Mouse (Mus musculus) G1E (cell line): ENCODE data around the gene Pnpla3. TPM values are rescaled to one million over a fixed set of nuclear protein-coding genes. Genes with fewer than 3 reads are reported as not detected.

Source experiments
- ATAC-seq: 2 replicates; pipeline ENCODE4 v1.8.0; 2016; ENCODE audit warnings: mild to moderate bottlenecking; ENCODE audit not compliant: insufficient number of reproducible peaks, poor library complexity, low FRiP score, severe bottlenecking; ENCODE audit errors: extremely low read depth
- DNase-seq: peaks from one replicate; pipeline ENCODE4 v3.0.0; 2012; ENCODE audit warnings: low spot score
- H3K27me3 ChIP-seq: 2 replicates; pipeline ENCODE4 v1.6.1; 2012; ENCODE audit warnings: mild to moderate bottlenecking, low read length, inconsistent platforms; ENCODE audit not compliant: insufficient read depth
- H3K36me3 ChIP-seq: replicated peaks from 2 replicates; pipeline ENCODE3; 2012; ENCODE audit warnings: mild to moderate bottlenecking, inconsistent platforms
- H3K4me1 ChIP-seq: 2 replicates; pipeline ENCODE4 v1.6.1; 2012; ENCODE audit warnings: low read depth, low read length, inconsistent platforms, mixed read lengths; ENCODE audit not compliant: insufficient read depth
- H3K4me3 ChIP-seq: 2 replicates; pipeline ENCODE4 v1.5.1; 2012; ENCODE audit warnings: low read depth, mild to moderate bottlenecking, inconsistent platforms, low read length, moderate library complexity, mixed read lengths
- H3K9me3 ChIP-seq: replicated peaks from 2 replicates; pipeline ENCODE4 v1.6.1; 2012; ENCODE audit warnings: inconsistent platforms
- CTCF ChIP-seq: IDR thresholded peaks from 2 replicates; pipeline ENCODE4 v1.5.1; 2012; ENCODE audit warnings: low read depth, low read length, inconsistent platforms, mixed read lengths
- GATA1 ChIP-seq: IDR thresholded peaks from 2 replicates; pipeline ENCODE4 v1.6.1; 2012; ENCODE audit warnings: borderline replicate concordance, low read length, inconsistent platforms, mixed read lengths
- GATA2 ChIP-seq: IDR thresholded peaks from 2 replicates; pipeline ENCODE4 v1.6.1; 2012; ENCODE audit warnings: low read depth, low read length, inconsistent platforms, borderline replicate concordance
- POLR2AphosphoS5 ChIP-seq: IDR thresholded peaks from 2 replicates; pipeline ENCODE4 v1.6.1; 2012; ENCODE audit warnings: low read depth, low read length, inconsistent platforms; ENCODE audit not compliant: insufficient replicate concordance
- TAL1 ChIP-seq: conservative IDR thresholded peaks from 2 replicates; pipeline ENCODE4 v1.6.1; 2012; ENCODE audit warnings: low read depth, low read length, inconsistent platforms, mixed read lengths
- polyA plus RNA-seq: library from polyadenylated mRNA; stranded (reverse); fragments of >175 nt; gene quantifications from 2 replicates; pipeline ENCODE4 v1.2.3, GENCODE M21; 2012
- total RNA-seq, 2 experiments: library from RNA; stranded (forward) in 1 of 2; stranded (reverse) in 1 of 2; fragments of 200-1000 nt in 1 of 2; fragments of >200 nt in 1 of 2; fragmentation: Nextera tagmentation in 1 of 2; gene quantifications; 2 replicates each; pipeline ENCODE4 v1.2.3; 2014 to 2017

Pnpla3 gene
- total and polyA plus RNA-seq, 3 experiments = not detected

DNA sequence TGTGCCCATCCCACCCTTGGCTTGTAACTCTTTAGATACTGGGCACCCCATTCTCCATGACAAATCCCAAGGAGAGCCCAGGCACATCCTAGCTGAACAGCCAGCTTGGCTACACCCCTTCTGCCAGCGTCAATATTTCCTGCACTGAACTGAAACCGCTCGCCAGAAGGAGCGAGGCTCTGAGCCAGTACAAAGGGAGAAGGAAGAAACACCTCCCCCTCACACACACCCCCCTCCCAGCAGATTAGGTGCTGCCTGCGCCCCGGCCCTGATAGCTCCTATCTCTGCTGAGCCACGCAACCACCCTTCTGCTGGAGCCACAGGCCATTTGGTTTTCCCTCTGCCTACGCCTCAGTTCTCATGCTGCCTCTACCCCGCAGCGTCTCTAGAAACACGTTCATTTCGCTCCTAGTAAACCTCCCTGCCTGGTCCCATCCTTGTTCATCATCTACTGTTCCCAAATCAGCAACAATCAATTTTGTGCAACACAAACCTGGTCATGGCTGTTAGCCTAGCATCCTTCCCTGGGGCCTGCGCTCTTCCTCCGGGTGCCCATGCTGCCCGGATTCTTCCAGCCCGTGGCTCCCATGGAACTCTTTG lies 63.6 kb downstream of the Pnpla3 start:
- Histone ChIP-seq H3K4me3 (no peak overlapping the region), H3K36me3 (no peaks in the 10 kb centered on the region), H3K4me1 (no peaks in the 10 kb centered on the region), H3K27me3 (no peaks in the 10 kb centered on the region), H3K9me3 (peaks cover 59% of the 10 kb centered on the region)
- TF ChIP-seq GATA1 = no peak
- no peak for TF ChIP-seq GATA2
- TF ChIP-seq POLR2AphosphoS5 = no peak
- no peak for TF ChIP-seq CTCF
- no peak for TF ChIP-seq TAL1
- ATAC-seq = no peak
- DNase-seq = no peak

DNA sequence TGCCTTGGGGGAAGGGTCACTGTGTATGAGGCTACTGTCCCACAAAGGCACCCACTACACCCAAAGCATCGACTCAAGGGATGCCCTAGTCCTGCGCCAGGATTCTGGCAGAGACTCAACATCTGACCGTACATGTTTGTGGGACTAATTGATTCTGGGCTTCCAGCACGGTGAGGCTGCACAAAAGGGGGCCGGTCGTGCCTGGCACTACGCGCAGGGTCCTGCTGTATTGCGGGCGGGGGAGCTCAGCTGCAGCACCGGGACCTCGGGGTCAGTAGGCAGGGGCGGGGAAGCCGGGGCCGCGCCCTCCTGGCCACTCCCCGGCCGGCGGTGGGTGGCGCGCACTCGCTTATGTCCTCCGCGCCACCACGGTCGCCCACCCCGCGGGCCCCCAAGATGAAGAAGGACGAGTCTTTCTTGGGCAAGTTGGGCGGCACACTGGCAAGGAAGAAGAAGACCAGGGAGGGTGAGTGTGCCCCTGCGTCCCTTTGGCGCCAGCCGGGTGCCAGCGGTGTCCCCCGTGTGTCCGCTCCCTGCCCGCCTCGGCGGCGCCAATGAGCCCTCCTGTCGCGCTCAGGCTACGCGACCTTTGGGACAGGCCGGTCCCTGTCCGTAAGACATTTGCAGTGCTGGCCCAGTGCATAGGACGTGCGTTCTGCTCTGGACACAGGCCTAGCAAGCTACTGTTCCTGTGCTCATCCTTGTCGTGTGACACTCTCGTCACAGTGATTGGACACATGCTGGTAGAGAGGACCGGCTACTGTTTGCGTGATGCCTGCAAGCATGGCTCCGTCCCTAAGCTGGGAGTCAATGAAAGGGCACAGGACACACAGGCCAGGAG lies 64.3 kb downstream of the Pnpla3 start, which contains the start of gene Parvb:
Gene Parvb, plus strand, starts transcription at position 323 of the 841 bp plus-strand sequence.
- no peak for TF ChIP-seq GATA1
- TF ChIP-seq GATA2 = no peak
- TF ChIP-seq POLR2AphosphoS5 = no peak
- no peak for TF ChIP-seq TAL1
- TF ChIP-seq CTCF = no peak
- Histone ChIP-seq H3K27me3 (no peaks in the 10 kb centered on the region), H3K36me3 (no peaks in the 10 kb centered on the region), H3K9me3 (peaks cover 59% of the 10 kb centered on the region), H3K4me1 (no peaks in the 10 kb centered on the region), H3K4me3 (0 out of 2 replicates have a peak within 1 kb of the TSS, but pooled peaks have one; percentile 14)
- DNase-seq = no peak
- no peak for ATAC-seq

DNA sequence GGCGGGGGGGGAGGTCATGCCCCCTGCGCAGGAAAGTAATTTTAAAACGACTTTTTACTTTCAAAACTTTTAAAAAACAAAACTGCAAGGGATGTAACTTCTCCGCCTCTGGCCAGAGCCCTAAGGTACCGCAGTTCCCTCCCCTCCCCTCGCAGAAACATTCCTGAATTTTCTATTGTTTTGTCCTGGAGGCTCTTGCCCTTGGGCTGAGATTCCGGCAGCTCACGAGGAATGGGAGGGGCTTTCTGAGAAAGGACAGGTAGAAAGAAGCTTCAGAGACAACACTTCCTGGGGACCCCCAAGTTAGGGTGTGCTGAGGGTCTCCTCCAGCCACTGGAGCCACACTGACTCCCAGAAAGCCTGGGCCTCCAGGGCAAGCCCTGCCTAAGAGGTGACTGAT lies 65.0 kb downstream of the Pnpla3 start:
- Histone ChIP-seq H3K36me3 (no peaks in the 10 kb centered on the region), H3K27me3 (no peaks in the 10 kb centered on the region), H3K4me3 (no peak overlapping the region), H3K4me1 (no peaks in the 10 kb centered on the region), H3K9me3 (peaks cover 62% of the 10 kb centered on the region)
- ATAC-seq (no peak), DNase-seq (no peak)
- no peak for TF ChIP-seq GATA1
- TF ChIP-seq POLR2AphosphoS5 = no peak
- TF ChIP-seq GATA2 = no peak

DNA sequence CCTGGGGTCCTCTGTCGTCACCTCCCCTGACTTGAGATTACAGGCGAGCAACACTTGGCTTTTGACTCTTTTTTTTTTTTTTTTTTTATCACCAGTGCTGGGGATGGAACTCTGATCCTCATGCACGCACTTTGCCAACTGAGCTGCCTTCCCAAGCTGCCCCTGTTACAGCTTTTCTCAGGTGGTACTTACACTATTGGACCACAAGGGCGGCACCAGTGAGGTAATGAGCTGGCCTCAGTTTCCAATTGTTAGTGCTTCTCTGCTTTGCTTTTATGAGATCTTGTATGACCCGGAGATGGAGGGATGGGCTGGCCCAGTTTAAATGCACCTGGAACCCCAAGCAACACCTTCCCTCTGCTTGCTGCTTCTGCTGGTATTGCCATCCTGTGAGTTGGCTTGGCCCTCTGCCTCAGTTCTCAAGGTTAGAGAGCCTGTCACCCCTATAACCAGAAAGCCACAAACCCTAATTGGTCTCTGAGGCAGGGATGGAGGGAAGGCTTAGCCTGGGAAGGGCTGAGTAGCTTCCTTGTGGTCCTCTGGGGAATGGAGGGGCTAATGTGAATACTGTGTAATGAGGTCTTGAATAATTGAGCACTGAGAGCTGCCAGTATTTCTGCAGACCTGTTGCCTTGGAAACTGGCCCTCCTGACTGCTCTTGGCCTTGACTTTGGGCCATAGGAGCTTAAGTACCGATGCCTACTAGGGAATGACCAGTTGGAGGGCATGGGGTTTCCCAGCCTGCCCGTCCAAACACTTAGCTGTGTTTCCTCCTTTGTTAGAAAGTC lies 67.4 kb downstream of the Pnpla3 start:
- H3K36me3 ChIP-seq = no peaks in the 10 kb centered on the region
- no peak for TF ChIP-seq TAL1
- no peaks in the 10 kb centered on the region for H3K4me1 ChIP-seq
- ATAC-seq (no peak), DNase-seq (no peak)
- no peaks in the 10 kb centered on the region for H3K27me3 ChIP-seq
- H3K4me3 ChIP-seq = no peak overlapping the region
- peaks cover 74% of the 10 kb centered on the region for H3K9me3 ChIP-seq

DNA sequence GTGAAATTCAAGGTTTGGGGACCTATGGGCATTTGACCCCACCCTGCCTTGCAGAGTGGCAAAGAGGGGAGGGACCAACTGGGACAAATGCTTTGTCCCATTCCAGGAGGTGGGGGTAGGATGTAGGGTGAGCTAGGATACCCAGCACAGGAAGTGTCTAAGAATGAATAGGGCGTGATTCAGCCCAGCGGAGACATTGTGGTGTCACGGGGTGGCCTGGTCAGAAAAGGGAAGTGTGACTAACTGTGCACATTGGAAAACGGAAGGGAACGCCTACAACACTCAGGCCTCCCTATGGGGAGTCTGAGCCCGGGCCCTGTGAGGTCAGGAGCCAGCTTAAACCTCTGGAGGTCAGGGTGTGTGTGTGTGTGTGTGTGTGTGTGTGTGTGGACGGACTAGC lies 68.0 kb downstream of the Pnpla3 start:
- H3K9me3 ChIP-seq = peaks cover 73% of the 10 kb centered on the region
- TF ChIP-seq GATA2 = no peak
- TF ChIP-seq GATA1 = no peak
- no peak overlapping the region for H3K4me3 ChIP-seq
- no peaks in the 10 kb centered on the region for H3K4me1 ChIP-seq
- ATAC-seq (no peak), DNase-seq (no peak)
- H3K27me3 ChIP-seq = no peaks in the 10 kb centered on the region
- no peaks in the 10 kb centered on the region for H3K36me3 ChIP-seq

Other genes with a start within 250 kb of the Pnpla3 start
- not detected in 2 replicates for gene Efcab6, start 102.5 kb upstream of the Pnpla3 start, total RNA-seq (2014; fragmentation: Nextera tagmentation)
- not detected in 2 replicates for gene Efcab6, start 102.5 kb upstream of the Pnpla3 start, total RNA-seq (2017)
- gene Efcab6, start 102.5 kb upstream of the Pnpla3 start, polyA plus RNA-seq = not detected in 2 replicates
- gene Sult4a1, start 62.1 kb upstream of the Pnpla3 start, total RNA-seq (2014; fragmentation: Nextera tagmentation) = not detected in 2 replicates
- not detected in 2 replicates for gene Sult4a1, start 62.1 kb upstream of the Pnpla3 start, total RNA-seq (2017)
- gene Sult4a1, start 62.1 kb upstream of the Pnpla3 start, polyA plus RNA-seq = 0.02 TPM in 1 of 2 replicates, not detected in the other
- not detected in 2 replicates for gene Pnpla5, start 44.7 kb upstream of the Pnpla3 start, total RNA-seq (2014; fragmentation: Nextera tagmentation)
- not detected in 2 replicates for gene Pnpla5, start 44.7 kb upstream of the Pnpla3 start, total RNA-seq (2017)
- gene Pnpla5, start 44.7 kb upstream of the Pnpla3 start, polyA plus RNA-seq = not detected in 2 replicates
- 52.4 and 61.4 TPM in 2 replicates for gene Samm50, start 24.4 kb downstream of the Pnpla3 start, total RNA-seq (2014; fragmentation: Nextera tagmentation)
- gene Samm50, start 24.4 kb downstream of the Pnpla3 start, total RNA-seq (2017) = 43.6 and 46.5 TPM in 2 replicates
- gene Samm50, start 24.4 kb downstream of the Pnpla3 start, polyA plus RNA-seq = 32.8 and 51.2 TPM in 2 replicates
- gene Parvb, start 64.2 kb downstream of the Pnpla3 start, total RNA-seq (2014; fragmentation: Nextera tagmentation) = 3.9 TPM in 1 of 2 replicates, not detected in the other
- gene Parvb, start 64.2 kb downstream of the Pnpla3 start, total RNA-seq (2017) = not detected in 2 replicates
- gene Parvb, start 64.2 kb downstream of the Pnpla3 start, polyA plus RNA-seq = 0.04 TPM in 2 replicates
- not detected in 2 replicates for gene Parvg, start 156.2 kb downstream of the Pnpla3 start, total RNA-seq (2014; fragmentation: Nextera tagmentation)
- 0.12 TPM in 1 of 2 replicates, not detected in the other for gene Parvg, start 156.2 kb downstream of the Pnpla3 start, total RNA-seq (2017)
- 0.02 and 0.03 TPM in 2 replicates for gene Parvg, start 156.2 kb downstream of the Pnpla3 start, polyA plus RNA-seq